Mouse (Mus musculus): ENCODE measurements around the gene Prelid3b. TPM values are rescaled to one million over a fixed set of nuclear protein-coding genes. Genes with fewer than 3 reads are reported as not detected.

Gene Prelid3b
- polyA plus RNA-seq, 1 experiment from 2014 or later = 137 TPM

DNA sequence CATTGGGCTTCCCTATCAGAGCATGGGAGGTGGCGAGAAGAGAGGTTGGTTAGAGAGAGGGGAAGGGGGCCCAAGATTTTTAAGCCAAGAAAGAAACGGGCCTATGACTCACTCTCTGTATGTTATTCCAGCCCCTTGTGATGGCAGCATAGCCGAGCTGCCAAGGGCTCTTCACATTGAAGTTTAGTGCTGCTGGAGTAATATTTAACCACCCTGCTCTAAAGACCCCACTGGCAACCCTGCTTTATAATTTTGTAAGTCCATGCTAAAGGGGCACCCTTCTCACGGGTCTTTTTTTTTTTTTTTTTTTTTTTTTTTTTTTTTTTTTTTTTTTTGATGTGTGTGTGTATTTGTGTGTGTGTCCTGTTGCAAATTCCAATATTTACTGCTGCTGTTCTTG lies 31.0 kb downstream of the Prelid3b start:
- H3K27me3 ChIP-seq (replicated peaks) = peaks cover 8% of the 10 kb centered on the region; the same call in 1 of the 2 replicates
- H3K27ac ChIP-seq (ENCODE audit: poor library complexity, severe bottlenecking) = no peak overlapping the region
- ATAC-seq (ENCODE audit: insufficient number of reproducible peaks, low FRiP score) = no peak
- H3K9ac ChIP-seq = no peak overlapping the region
- WGBS = 73% methylated on average over 4 of the region's 4 CpGs
- H3K9me3 ChIP-seq (replicated peaks) = no peaks in the 10 kb centered on the region
- H3K4me2 ChIP-seq = no peak overlapping the region
- H3K36me3 ChIP-seq = no peaks in the 10 kb centered on the region
- peaks cover 38% of the 10 kb centered on the region for H3K4me1 ChIP-seq (replicated peaks)
- no peak overlapping the region for H3K4me3 ChIP-seq

DNA sequence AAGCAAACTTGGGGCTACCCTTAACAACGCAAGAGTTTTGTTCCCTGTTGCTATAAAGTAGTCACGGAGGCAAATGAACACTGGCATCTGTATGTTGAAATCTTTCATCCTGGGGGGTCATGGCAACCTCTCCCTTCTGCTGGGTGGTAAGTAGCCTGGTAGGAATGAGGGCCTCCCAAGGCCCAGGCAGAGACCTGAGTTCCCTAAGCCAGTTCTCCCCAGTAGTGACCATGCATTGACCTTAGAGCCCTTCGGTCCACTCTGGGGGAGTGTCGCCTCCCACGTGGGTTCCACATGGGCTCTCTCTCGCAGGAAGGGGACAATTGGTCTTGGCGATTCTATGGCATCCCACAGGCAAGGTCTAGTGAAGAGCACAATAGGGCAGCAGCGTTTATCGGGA lies 32.9 kb downstream of the Prelid3b start:
- ATAC-seq (ENCODE audit: insufficient number of reproducible peaks, low FRiP score) = no peak

DNA sequence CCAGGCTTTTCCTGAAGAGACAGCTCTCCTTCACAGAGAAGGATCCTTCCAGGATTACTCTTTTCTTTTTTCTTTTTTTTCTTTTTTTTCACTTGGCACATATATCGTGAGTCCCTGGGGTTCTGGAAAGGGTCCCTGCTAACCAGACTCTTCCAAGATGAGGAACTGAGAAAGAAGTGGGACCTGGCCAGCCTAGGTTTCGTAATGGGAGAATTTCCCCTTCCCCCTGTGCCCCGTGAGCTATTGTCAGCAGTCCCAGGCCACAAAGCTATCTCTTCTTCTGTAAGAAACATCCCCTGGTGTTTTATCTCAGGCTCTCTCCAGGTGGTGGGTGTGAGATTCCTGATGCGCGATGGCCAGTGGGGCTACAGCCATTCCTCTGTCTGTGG lies 33.4 kb downstream of the Prelid3b start:
- peaks cover 38% of the 10 kb centered on the region for H3K4me1 ChIP-seq (replicated peaks)
- peak overlapping the region; percentile 73; the same call in 1 of the 2 replicates for H3K9ac ChIP-seq
- no peaks in the 10 kb centered on the region for H3K9me3 ChIP-seq (replicated peaks)
- peak overlapping the region; percentile 58; the same call in 1 of the 2 replicates for H3K4me3 ChIP-seq
- no peak for ATAC-seq (ENCODE audit: insufficient number of reproducible peaks, low FRiP score)
- WGBS = 29% methylated on average over 5 of the region's 5 CpGs
- H3K27ac ChIP-seq (ENCODE audit: poor library complexity, severe bottlenecking) = no peak overlapping the region
- H3K4me2 ChIP-seq = peak overlapping the region; percentile 85
- H3K36me3 ChIP-seq = peaks cover 16% of the 10 kb centered on the region; the same call in 1 of the 2 replicates
- no peaks in the 10 kb centered on the region for H3K27me3 ChIP-seq (replicated peaks)

More for the DNA sequence above, 32.9 kb downstream of the Prelid3b start:
- Histone ChIP-seq H3K36me3 (peaks cover 14% of the 10 kb centered on the region; the same call in 1 of the 2 replicates), H3K4me3 (no peak overlapping the region), H3K9ac (no peak overlapping the region), H3K27me3 (replicated peaks) (no peaks in the 10 kb centered on the region), H3K4me2 (0 out of 2 replicates have a peak overlapping the region, but pooled peaks have one; percentile 85), H3K9me3 (replicated peaks) (no peaks in the 10 kb centered on the region), H3K4me1 (replicated peaks) (peaks cover 38% of the 10 kb centered on the region), H3K27ac (ENCODE audit: poor library complexity, severe bottlenecking) (no peak overlapping the region)
- 85% methylated on average over 9 of the region's 9 CpGs for WGBS

DNA sequence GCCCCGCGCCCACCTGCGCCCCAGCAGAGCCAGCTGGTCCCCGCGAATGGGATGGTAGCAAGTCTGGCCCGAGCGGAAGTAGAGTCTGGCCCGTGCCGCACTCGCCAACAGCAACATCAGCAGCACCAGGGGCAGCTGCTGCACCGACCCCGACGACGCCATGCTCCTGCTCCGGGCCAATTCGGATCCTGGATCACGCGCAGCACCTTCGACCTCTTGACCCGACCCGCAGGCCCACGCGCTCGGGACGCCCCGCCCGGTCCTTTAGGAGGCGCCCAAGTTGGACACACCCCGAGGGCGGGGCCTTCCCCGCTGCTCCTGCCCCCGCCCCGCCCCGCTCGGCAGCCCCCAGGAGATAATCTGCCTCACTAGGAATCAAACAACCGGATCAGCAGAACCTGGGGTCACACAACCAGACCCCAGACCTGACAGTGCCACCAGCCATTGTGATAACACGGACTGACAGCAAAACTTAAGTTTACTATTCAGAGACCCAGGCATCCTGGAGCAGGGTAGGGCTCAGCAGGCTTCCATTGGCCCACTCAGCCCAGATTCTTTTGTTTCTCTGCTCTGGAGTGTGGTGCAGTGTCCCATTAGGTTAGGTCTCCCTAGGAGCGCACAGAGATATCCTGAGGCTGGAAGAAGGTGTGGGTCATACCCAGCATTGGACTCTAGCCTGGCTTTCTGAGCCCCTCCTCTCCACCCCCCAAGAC lies 34.0 kb downstream of the Prelid3b start, which contains the start of gene Ctsz:
TSS of gene Ctsz (minus strand) at position 303 of the 713 bp plus-strand sequence.
- Histone ChIP-seq H3K4me3 (peak within 1 kb of the TSS; percentile 58), H3K27ac (ENCODE audit: poor library complexity, severe bottlenecking) (no peak within 1 kb of the TSS), H3K27me3 (replicated peaks) (no peaks in the 10 kb centered on the region), H3K36me3 (peaks cover 19% of the 10 kb centered on the region; the same call in 1 of the 2 replicates), H3K4me2 (peak within 1 kb of the TSS; percentile 85), H3K4me1 (replicated peaks) (peaks cover 38% of the 10 kb centered on the region), H3K9ac (peak within 1 kb of the TSS; percentile 73), H3K9me3 (replicated peaks) (no peaks in the 10 kb centered on the region)
- 1% methylated on average over 38 of the region's 38 CpGs for WGBS
- ATAC-seq (ENCODE audit: insufficient number of reproducible peaks, low FRiP score) = peak; percentile 86

DNA sequence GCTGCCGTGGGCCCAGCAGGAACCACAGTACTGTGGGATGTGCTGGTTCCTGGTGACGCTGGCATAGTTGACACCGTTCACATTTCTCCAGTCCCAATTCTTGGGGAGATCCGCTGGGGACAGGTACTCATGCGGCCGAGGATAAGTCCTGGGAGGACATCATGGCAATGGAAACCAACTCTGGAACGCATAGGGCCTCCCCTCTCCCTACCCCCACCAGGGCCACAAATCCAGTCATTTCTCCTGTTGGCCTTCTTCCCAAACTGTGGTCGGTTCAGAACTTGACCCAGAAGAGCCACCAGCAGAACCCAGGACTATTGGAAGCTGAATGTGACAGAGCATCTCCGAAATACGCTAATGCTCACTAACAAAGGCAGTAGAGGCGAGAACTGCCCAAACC lies 34.7 kb downstream of the Prelid3b start:
- Histone ChIP-seq H3K27ac (ENCODE audit: poor library complexity, severe bottlenecking) (no peak overlapping the region), H3K4me3 (peak overlapping the region; percentile 58), H3K9ac (peak overlapping the region; percentile 73), H3K27me3 (replicated peaks) (no peaks in the 10 kb centered on the region), H3K9me3 (replicated peaks) (no peaks in the 10 kb centered on the region), H3K36me3 (peaks cover 25% of the 10 kb centered on the region; the same call in 1 of the 2 replicates), H3K4me2 (peak overlapping the region; percentile 85), H3K4me1 (replicated peaks) (peaks cover 34% of the 10 kb centered on the region)
- 64% methylated on average over 11 of the region's 11 CpGs for WGBS
- no peak for ATAC-seq (ENCODE audit: insufficient number of reproducible peaks, low FRiP score)

DNA sequence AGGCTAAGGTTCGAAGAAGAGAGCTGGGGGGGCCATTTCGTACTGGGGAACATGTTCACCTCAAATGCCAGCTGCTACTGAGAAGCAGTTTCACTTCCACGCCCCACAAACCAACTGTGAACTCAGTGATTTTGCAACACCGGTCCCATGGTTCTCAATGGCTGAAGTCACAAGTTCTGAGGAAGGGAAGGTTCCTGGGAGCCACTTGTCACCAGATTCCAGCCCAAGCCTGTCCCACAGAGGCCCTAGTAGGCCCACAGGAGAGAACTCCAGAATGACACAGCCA lies 35.2 kb downstream of the Prelid3b start:
- 0 out of 2 replicates have a peak overlapping the region, but pooled peaks have one; percentile 58 for H3K4me3 ChIP-seq
- H3K27ac ChIP-seq (ENCODE audit: poor library complexity, severe bottlenecking) = no peak overlapping the region
- H3K4me2 ChIP-seq = peak overlapping the region; percentile 85; the same call in 1 of the 2 replicates
- H3K36me3 ChIP-seq = peaks cover 29% of the 10 kb centered on the region; the same call in 1 of the 2 replicates
- no peak overlapping the region for H3K9ac ChIP-seq
- H3K9me3 ChIP-seq (replicated peaks) = no peaks in the 10 kb centered on the region
- H3K27me3 ChIP-seq (replicated peaks) = no peaks in the 10 kb centered on the region
- no peak for ATAC-seq (ENCODE audit: insufficient number of reproducible peaks, low FRiP score)
- 94% methylated on average over 4 of the region's 4 CpGs for WGBS
- peaks cover 30% of the 10 kb centered on the region for H3K4me1 ChIP-seq (replicated peaks)

DNA sequence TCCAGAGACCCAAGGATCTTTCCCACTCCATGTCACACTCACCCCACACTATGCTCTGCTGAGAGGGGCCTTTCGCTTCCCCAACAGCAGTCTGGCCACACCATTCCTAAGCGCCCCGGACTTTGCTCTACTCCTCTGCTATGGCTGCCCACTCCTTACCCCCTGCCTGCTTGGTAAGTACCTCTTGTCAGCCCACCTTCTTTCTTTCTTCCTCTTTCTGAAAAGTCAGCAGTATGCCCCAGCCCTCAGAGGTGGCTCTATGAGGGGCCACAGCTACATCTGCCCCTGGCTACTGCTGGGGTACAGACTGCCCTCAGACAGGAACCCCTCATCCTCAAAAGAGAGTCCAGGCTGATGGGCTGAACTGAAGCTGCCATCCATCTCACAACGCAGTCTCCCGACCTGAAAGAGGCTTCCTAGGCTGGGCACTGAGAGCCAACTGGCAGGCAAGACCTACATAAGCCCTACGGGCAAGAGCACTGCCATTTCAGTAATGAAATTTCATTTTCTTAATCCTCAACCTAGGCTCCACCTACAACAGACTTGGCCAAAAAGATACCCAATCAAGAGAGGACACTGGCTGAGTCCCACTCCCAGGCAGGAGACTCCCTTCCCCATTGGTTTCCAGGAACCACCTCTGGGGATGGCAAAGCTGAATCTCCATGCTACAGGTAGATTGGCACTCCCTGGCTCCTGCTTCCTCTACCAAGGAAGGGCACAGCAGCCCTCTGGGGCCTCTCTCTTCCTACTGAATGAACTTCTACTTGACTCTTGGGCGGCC lies 35.8 kb downstream of the Prelid3b start:
- Histone ChIP-seq H3K4me2 (no peak overlapping the region), H3K27ac (ENCODE audit: poor library complexity, severe bottlenecking) (no peak overlapping the region)
- WGBS = 92% methylated on average over 7 of the region's 7 CpGs

DNA sequence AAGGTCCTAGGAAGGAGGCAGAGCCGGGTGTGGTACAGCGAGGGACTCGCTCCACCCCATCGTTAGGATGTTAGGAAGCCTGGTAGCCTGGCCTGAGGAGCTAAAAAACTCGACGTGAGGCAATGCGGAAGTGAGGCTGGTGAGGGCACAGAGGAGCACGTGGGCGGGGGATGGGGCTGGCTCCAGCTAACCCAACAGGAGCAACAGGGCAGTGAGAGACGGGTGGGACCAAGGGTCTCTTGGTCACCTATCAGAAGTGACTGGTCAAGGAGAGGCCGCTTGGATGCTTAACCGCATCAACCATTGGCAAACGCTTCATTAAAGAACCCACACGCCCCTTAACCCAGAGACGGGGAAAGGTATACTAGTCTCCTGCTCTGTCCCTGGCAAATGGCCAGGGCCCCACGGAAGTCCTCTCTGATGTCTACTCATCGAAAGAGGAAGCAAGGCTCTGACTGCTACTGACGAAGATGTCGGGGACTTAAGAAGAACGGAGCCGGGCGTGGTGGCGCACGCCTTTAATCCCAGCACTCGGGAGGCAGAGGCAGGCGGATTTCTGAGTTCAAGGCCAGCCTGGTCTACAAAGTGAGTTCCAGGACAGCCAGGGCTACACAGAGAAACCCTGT lies 36.7 kb downstream of the Prelid3b start:
- ATAC-seq (ENCODE audit: insufficient number of reproducible peaks, low FRiP score) = no peak
- peaks cover 33% of the 10 kb centered on the region; the same call in 1 of the 2 replicates for H3K36me3 ChIP-seq
- no peak overlapping the region for H3K9ac ChIP-seq
- 87% methylated on average over 26 of the region's 26 CpGs for WGBS
- H3K27me3 ChIP-seq (replicated peaks) = no peaks in the 10 kb centered on the region
- H3K4me2 ChIP-seq = no peak overlapping the region
- H3K4me3 ChIP-seq = no peak overlapping the region
- peaks cover 23% of the 10 kb centered on the region for H3K4me1 ChIP-seq (replicated peaks)
- no peak overlapping the region for H3K27ac ChIP-seq (ENCODE audit: poor library complexity, severe bottlenecking)
- H3K9me3 ChIP-seq (replicated peaks) = no peaks in the 10 kb centered on the region

More for the DNA sequence above, 35.8 kb downstream of the Prelid3b start:
- no peaks in the 10 kb centered on the region for H3K27me3 ChIP-seq (replicated peaks)
- no peak overlapping the region for H3K9ac ChIP-seq
- H3K4me3 ChIP-seq = no peak overlapping the region
- no peak for ATAC-seq (ENCODE audit: insufficient number of reproducible peaks, low FRiP score)
- no peaks in the 10 kb centered on the region for H3K9me3 ChIP-seq (replicated peaks)
- H3K36me3 ChIP-seq = peaks cover 33% of the 10 kb centered on the region; the same call in 1 of the 2 replicates
- peaks cover 25% of the 10 kb centered on the region for H3K4me1 ChIP-seq (replicated peaks)

DNA sequence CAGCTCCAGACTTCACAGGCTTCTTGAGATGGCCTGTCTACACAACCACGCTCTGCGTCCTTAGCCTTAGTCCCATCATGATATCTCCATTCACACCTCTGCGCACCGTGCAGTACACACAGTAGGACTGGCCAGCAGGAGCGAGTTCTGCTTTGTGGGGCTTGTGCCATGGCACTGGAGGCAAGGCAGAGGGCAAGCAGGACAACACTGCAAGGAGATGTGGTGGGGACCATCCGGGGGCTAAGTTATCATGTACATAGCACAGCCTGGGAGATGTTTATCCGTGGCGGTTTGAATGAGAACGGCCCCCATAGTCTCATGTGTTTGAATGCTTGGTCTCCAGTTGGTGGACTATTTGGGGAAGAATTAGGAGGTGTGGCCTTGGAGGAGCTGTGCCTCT lies 37.9 kb downstream of the Prelid3b start:
- H3K4me1 ChIP-seq (replicated peaks) = peaks cover 23% of the 10 kb centered on the region
- no peak overlapping the region for H3K4me2 ChIP-seq
- no peak overlapping the region for H3K4me3 ChIP-seq
- no peak overlapping the region for H3K9ac ChIP-seq
- ATAC-seq (ENCODE audit: insufficient number of reproducible peaks, low FRiP score) = no peak
- no peaks in the 10 kb centered on the region for H3K27me3 ChIP-seq (replicated peaks)
- no peaks in the 10 kb centered on the region for H3K9me3 ChIP-seq (replicated peaks)
- 92% methylated on average over 9 of the region's 9 CpGs for WGBS
- no peak overlapping the region for H3K27ac ChIP-seq (ENCODE audit: poor library complexity, severe bottlenecking)
- H3K36me3 ChIP-seq = peaks cover 35% of the 10 kb centered on the region; the same call in 1 of the 2 replicates

DNA sequence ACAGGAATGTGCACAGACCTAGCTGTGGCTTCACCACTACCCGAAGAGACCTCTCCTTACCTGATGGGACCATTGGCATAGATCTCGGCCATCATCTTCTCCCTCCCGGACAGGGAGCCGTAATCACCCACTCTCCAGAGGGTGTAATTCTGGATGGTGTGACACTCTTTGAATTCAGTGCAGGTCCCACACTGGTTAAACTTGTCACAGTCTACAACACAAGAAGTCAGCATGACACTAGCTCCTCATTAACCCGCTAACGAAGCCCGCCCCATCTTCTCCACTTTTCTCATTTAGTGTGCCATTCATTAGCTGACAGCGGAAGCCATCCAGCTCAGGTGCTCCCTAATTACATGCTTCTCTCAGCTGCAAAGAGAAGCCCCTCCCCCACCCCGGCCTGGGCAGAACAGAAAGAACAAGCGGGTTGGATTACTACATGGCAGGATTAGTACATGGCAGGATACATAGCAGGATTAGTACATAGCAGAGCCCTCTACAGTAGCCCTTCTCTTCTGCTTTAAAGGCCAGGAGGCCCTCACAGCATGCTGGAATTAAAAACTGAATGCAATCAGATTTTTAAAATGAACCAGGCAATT lies 43.8 kb downstream of the Prelid3b start:
- H3K4me1 ChIP-seq (replicated peaks) = no peaks in the 10 kb centered on the region
- H3K4me2 ChIP-seq = no peak overlapping the region
- no peak overlapping the region for H3K27ac ChIP-seq (ENCODE audit: poor library complexity, severe bottlenecking)
- no peak for ATAC-seq (ENCODE audit: insufficient number of reproducible peaks, low FRiP score)
- 88% methylated on average over 10 of the region's 10 CpGs for WGBS
- no peaks in the 10 kb centered on the region for H3K27me3 ChIP-seq (replicated peaks)
- H3K4me3 ChIP-seq = no peak overlapping the region
- no peaks in the 10 kb centered on the region for H3K9me3 ChIP-seq (replicated peaks)
- H3K36me3 ChIP-seq = peaks cover 72% of the 10 kb centered on the region
- H3K9ac ChIP-seq = no peak overlapping the region
